Mouse (Mus musculus) heart, postnatal 10 days (tissue): ENCODE data around the gene Eif2ak3. TPM values are rescaled to one million over a fixed set of nuclear protein-coding genes. Genes with fewer than 3 reads are reported as not detected.
A peak's percentile ranks its signal among the peaks of the same experiment; 100 is the strongest.

Experiments used
- DNase-seq, 2 experiments: peaks; one replicate each; pipeline ENCODE4 v3.0.0; 2021
- intact Hi-C: fragments of 180-260 bp; cut with DNase I; formaldehyde crosslinking; loops from one replicate; pipeline ENCODE4 v1.15.1; 2025
- total RNA-seq, 2 experiments: library from RNA; stranded (reverse); gene quantifications; 2 replicates each; pipeline ENCODE4 v1.2.3; 2021

Eif2ak3 gene
- total RNA-seq, 2 experiments from 2014 or later, result 12.6 to 13.4 TPM

DNA sequence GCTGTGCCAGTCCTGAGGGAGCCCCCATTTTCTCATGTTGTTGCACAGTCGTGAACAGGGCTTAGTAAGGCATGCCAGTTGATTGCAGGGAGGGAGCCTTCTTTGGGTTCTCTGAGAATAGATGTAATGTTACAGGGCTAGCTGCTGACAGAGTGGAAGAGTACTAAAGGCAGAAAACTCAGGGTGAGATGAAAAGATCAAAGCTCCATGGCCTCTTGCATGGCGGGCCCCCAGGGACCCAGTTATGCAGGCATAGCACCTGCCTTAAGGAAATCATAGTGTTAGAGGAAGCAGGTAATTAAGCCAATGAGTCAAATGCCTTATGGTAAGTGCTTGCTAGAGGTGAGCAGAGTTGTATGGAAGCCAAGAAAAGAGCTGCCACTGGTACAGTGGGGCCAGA, 14.9 kb upstream of the Eif2ak3 start:
- DNase-seq, result no peak
- intact Hi-C loops, result no loop called here

DNA sequence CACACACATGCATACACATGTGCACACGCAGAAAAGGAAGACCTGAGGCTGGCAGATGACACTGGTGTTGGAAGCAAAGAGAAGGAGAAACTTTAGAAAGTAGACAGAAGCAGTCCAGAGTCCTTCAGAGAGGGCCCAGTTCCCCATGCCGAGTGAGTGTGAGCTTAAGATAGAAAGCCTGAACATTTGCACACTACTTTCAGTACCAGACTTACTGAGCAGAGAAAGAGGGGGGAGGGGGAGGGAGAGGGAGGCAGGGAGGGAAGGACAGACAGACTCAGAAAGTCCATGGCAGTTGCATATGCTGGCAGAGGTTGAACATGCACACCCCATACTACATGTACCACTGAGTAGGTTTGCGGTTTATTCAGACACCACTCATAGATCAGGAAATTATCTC, 13.8 kb upstream of the Eif2ak3 start:
- intact Hi-C loops, result no loop called here
- no peak for DNase-seq

DNA sequence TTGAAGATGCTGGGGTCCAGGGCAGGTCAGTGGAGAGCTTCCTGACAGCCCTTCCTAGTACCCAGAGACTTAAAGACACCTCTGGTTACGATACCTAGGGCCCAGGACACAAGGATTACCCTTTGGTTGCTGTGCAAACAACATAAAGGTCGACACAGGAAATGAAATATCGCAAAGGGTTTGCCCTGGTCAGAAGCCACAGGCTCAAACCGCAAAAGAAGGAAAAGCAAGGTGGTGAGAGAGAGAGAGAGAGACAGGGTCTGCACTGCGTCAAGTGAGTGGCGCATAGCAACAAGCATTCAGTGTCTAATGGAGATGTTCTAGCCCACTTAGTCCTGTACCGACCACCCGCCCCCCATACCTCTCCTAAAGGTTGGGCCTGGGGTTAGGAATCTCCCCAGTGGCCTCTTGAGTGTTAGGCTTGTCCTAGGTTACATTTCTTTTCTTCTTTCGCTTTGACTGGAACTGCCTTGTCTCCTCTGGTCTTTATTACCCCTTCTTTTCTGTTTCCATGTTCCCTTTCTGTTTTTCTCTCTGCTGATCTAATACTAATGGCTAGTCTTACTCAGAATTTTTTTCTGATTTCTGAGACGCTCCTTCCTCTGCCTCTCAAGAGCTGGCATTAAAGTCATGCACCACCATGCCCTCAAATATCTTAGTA, 13.0 kb upstream of the Eif2ak3 start:
- intact Hi-C loops, result no loop called here
- DNase-seq, result no peak

DNA sequence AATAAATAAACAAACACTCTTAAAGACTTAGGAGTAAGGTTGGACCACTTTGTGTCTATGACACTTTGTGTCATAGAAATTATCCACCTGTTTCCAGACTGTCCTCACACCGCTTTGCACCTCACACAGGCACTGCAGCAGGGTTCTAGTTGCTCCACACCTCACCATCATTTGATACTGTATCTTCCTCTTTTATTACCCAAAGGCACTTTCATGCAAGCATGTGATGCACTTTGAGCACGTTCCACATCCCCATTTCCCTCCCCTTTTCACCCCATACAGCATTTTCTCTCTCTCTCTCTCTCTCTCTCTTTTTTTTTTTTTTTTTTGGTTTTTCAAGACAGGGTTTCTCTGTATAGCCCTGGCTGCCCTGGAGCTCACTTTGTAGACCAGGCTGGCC, 7.0 kb upstream of the Eif2ak3 start:
- intact Hi-C loops, result no loop called here

DNA sequence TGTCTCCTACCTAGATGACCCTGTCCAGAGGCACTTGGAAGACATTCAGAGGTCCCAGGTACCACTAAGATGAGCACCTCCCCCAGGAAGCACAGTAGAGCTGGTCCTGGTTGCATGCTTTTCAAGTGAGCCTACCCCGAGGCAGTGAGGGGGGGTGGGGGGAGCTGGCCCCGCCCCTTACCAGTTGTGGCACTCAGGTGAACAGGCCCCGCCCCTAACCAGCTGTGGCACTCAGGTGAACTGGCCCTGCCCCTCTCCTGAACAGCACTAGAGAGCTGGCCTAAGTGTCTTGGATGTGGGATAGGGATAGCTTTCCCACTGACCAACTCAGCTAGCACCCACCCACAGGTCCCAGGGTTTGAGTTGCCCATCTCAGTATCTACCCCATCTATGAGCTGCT, 5.8 kb upstream of the Eif2ak3 start:
- intact Hi-C loops, result no loop called here
- no peak for DNase-seq

More for the DNA sequence above, 7.0 kb upstream of the Eif2ak3 start:
- no peak for DNase-seq

DNA sequence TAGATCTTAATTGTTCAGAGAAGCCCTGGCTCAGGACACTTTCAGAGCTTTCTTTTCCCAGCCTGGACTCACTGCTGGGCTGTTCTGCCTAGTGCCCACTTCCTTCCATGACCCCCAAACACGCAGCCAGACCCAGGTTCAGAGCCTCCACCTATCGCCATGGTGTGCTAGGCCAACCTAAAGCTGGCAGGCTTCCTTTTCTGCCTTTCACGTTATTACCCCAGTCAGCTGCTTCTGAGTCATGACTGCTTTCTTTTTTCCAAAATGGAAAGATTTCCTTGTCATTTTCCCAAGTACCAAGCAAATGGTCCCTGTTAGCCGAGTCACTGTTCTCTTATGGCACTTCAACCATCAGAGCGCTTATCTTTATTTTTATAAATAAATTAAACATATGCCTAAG, 4.0 kb upstream of the Eif2ak3 start:
- intact Hi-C loops, result no loop called here
- no peak for DNase-seq

DNA sequence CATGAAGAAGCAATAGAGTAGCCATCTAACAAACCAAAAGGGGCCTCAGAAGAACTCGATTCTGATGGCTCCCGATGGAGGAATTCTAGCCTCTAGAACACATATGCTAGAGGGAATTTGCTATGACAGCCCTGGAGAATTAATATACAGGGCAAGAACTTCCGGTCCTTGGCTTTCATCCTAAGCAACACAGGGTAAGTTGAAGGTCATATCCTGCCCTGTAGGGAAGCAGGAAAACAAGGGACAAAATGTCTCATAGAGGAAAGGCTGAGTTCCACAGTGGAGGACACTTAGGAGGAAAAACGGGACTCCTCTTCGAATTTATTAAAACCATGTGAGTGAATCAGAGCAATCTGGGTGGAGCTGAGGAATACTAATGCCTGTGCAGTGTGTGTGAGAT, 1.3 kb upstream of the Eif2ak3 start:
- intact Hi-C loops, result no loop called here
- peak; percentile 38 to 42 for DNase-seq

DNA sequence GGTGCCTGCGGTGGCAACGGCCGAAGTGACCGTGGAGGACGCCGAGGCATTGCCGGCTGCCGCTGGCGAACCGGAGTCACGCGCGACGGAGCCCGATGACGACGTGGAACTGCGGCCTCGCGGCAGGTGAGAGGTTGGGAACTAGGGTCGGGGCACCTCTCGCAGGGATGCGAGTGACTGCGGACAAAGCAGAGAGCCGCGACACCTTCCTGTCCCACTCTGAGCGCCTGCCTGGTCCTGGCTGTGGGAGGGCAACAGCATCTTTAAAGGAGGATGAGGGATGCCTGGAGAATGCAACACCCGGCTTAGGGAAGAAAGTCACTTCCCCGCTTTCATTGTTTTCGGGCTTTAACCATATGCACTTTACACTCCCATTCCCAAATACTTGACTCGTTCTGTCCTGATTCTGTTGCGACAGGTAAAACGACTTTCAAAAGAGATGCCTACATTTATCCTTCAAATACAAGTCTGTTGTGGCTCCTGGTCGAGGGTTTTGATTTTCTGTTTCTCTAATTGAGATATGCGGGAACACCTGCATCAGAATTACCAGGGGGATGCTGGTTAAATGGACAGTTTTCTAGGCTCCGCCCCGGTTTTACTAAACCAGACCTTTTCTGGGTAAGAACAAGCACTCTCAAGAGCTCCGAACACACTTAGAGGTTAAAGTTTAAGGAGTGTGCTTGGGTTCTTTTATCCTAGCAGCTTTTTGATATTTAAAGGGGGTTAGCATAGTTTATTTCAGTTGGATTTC, 756 bp downstream of the Eif2ak3 start:
- no peak for DNase-seq
- intact Hi-C loops, result loop anchor here (2.0 to 5.0 kb wide), 3 partner anchors 26 to 34 kb away; no protein-coding TSS in a partner anchor

DNA sequence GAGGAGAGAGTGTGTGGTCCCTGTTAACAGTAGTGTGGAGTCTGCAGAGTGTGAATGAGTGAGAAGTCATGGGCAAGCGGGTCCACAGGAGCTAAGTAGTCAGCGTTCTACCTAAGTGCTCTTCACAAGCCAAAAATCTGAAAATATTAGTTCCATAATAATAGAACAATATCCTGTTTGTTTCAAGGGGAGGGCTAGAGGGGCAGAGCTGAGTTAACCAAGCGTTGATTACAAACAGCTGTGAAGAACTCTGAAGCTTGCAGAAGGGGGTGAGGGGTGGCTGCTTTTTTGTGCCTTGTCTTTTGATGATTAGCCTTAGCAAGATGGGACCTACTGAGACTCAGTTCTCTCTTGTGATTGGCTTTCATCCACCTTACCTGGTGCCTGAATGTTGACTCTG, 3.1 kb downstream of the Eif2ak3 start:
- no peak for DNase-seq
- intact Hi-C loops, result loop anchor here (5.0 kb wide), 1 partner anchor 35 kb away; no protein-coding TSS in a partner anchor

DNA sequence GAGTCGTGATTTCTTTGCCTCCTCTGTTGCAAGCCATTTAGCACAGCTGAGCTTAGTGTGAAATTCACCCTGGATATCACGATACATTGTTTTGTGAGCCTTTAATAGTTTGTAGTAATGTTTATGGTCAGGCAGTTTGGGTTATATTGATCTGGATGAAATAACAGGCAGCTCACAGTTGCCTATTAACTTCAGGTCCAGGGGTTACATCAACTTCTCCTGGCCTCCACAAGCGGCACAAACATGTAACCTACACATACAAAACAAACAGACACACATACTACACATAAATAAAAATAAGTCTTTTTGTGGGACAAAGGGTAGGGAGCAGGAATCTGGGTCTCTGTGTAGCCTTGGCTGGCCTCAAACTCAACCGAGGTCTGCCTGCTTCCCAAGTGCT, 9.1 kb downstream of the Eif2ak3 start:
- intact Hi-C loops, result no loop called here
- no peak for DNase-seq

DNA sequence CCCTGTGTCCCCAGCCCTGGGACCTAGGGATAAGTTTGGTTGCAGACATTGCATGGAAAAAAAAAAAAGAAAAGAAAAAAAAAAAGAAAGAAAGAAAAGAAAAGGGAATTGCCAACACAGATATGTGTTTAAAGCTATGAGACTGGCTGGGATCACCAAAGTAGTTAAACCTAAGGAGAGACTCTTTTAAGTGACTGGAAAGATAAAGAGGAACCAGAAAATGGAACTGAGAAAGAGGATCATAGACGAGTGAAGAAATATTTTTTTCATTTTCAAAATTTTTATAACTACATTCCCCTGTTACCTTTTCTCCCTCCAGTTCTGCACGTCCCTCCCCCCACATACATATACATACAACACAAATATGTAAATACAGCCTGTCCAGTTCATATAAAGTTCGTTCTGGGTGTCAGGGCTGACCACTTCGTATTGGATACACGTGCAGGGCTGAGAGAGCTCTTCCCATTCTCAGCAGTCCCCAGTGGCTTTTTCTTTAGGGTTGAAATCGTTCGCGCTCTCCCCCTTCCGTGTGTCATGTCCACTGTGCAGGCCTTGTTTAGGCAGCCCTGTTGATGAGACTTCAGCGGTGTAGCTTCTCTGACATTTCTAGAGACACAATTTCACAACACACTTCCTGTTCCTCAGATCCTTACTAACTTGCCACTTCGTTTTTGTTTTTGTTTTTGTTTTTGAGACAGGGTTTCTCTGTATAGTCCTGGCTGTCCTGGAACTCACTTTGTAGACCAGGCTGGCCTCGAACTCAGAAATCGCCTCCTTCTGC, 11.4 kb downstream of the Eif2ak3 start:
- DNase-seq, result no peak
- intact Hi-C loops, result no loop called here

DNA sequence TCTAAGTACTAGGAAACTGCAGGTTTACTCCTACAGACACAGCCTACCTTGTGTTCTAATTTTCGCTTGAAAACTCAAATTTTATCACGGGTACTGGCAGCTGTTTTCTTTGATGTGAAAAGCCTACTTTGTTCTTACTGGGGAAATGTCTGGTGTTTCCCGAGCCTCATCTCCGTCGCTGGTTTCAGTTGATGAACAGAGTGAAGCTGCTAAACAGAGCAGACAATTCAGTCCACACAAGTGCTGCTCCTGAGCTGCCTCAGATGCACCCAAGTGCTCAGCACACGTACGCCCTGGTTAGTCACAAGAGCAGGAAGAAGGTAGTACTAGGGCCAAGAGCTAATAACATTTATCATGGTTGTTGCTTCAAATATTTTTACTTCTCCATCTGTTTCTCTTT, 18.4 kb downstream of the Eif2ak3 start:
- DNase-seq, result no peak
- intact Hi-C loops, result no loop called here

DNA sequence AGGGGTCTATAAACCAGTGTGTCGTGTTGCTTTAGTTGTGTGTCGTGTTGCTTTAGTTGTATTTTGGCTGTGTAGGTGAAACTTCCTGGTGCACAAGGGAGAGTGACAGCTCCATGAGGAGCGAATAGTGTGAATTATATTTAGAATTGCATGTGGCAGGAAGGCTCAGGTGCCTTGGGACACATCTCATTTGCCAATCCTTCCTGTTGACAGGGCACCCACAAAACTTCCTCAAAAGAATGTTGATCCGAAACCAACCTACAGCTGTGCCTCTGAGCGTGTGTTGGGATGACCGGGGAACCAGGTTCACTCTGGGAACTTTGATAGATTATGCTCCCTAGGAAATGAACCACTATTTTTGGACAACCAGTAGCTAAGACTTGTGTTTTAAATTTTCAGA, 20.0 kb downstream of the Eif2ak3 start:
- DNase-seq, result no peak
- intact Hi-C loops, result no loop called here

DNA sequence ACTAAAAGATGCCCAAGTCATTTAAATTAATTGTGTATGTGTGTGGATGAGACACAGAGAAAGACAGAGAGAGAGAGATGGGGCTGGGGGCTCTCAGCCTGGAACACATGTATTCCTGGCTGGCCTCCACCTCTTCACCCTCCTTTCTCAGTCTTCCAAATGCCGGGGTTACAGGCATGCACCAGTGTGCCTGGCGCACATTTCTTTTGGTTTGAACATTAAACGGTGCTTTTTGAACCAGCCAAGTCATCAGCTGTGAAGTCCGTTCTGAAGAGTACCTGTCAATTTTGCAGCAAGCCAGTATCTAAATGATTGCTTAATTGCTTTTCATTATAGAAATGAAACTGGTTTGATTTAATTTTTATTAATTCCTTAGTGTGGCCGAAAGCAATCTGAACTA, 22.4 kb downstream of the Eif2ak3 start:
- intact Hi-C loops, result no loop called here
- DNase-seq, result no peak

DNA sequence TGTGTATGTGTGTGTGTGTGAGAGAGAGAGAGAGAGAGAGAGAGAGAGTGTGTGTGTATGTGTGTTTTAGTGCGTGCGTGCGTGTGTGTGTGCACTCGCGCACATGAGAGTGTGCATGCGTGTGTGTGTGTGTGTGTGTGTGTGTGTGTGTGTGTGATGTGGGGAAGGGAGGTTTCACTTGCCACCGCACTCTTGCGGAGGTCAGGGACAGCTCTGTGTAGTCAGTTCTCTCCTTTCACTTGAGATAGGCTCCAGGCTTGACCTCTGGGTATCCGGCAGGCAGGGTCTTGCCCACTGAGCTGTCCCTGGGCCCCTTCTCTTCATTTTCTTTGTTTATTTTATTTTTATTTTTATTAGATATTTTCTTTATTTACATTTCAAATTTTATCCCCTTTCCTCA, 23.0 kb downstream of the Eif2ak3 start:
- intact Hi-C loops, result no loop called here
- no peak for DNase-seq

DNA sequence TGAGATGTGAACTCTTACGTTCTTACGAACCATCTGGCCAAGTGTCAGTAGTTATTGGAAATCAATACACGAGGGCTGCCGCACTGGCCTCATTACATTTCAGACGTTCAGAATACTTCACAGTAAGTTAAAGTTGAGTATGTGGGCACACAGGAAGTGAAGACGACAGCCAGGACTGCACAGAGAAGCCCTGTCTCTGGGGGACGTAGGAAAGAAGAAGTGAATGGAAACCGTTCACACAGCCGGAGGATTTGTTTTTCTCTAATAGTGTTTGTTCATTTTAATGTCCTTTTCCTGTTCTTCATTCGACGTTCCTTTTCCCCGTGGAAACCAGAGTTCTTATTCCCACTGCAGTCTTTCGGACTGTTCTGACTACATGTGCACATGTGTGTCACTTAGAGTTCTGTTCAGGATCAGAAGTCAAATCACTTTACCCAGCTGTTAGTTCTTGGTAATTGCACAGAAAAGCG, 27.2 kb downstream of the Eif2ak3 start:
- no peak for DNase-seq
- intact Hi-C loops, result loop anchor here (2.0 kb wide), 1 partner anchor 27 kb away; the partner anchor contains the start of gene Eif2ak3

DNA sequence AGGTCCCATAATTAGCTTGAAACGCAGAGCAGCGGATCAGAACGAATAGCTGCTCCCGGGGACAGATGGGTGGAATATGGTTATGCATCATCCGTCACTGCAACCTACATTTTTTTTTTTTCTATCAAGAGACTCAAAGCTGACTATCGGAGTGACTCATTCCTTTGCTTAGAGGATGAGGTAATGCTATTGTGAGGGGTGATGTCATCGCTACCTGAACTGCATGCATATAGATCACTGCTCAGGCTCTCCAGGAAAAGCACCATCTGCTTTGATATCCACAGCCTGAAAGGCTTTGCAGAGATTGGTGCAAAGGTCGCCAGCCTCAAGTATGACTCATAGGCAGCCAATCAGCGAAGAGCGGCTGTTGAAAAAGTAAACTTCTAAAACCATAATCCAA, 27.8 kb downstream of the Eif2ak3 start:
- intact Hi-C loops, result no loop called here
- peak; percentile 44 to 45 for DNase-seq

DNA sequence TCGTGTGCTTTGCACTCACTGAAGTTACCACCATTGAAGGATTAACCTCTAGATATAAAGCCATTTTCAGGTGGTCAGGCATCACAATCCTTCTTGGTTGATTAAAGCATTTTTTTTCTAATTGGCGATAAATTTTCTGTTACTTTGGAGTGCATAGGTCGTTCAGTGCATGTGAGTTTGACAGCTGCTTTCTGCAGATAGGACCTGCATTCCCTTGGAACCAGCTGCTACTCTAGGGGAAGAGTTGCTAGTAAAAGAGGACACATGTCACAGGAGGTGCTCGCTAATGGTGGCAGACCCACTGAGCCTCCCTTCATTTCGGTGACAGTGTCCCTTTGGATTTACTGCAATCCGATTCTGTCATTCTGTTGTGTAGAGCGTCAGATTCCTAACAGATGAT, 28.3 kb downstream of the Eif2ak3 start:
- intact Hi-C loops, result no loop called here
- no peak for DNase-seq

DNA sequence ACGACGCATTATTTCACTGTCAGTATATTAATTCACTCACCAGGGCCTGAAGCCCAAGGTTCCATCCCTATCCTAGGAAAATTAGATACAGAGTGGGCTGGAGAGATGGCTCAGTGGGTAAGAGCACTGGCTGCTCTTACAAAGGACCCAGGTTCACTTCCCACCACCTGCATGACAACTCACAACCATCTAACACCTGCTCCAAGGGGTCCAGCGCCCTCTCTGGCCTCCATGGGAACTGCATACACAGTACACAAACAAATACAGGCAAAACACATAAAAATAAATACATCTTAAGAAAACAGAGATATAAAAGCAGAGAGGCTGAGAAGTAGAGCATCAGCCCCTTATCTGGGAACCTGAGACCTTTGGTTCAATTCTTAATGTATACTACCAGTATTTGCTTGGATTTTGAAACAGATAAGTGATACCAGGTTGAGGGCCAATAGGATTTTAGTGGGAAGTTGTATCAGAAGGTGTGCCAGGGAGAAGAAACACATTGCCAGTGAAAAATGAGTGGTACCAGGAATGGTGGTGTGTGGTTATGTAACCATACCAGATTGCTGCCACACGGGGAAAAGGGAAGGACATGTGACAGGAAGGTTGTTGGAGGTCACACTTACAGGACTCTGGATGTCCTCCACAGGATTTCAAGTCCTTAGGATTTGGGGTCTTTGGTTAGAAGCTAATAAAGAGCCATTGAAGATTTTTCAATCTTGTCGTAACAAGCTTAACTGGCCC, 29.9 kb downstream of the Eif2ak3 start:
- no peak for DNase-seq
- intact Hi-C loops, result no loop called here

DNA sequence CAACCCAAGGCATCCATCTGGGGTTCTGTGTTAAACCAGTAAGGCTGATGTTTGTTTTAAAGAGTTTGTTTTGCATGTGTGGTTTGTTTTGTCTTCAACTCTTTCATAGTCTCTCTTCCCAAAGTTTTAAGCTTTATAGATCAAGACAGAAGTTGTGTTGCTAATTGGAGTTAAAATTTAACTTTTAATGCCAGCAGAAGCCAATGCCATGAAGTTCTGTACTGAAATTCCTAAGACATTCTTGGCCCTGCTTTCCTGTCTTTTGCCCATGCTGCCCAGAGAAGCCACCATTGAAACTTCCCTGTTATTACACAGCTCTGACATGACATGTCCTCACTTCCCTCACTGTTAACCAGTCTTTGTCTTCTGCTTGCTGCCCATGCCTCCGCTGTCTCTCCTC, 30.7 kb downstream of the Eif2ak3 start:
- no peak for DNase-seq
- intact Hi-C loops, result no loop called here
